Mouse (Mus musculus) layer of hippocampus, adult 2 months (tissue): ENCODE measurements around the gene Raf1. TPM values are rescaled to one million over a fixed set of nuclear protein-coding genes. Genes with fewer than 3 reads are reported as not detected.
A peak's percentile ranks its signal among the peaks of the same experiment; 100 is the strongest.
"Not testable (repeated sequence)": the region's sequence is repeated elsewhere in the genome, so short reads cannot be mapped to it uniquely, and the experiment has no call there.

Source experiments
- DNase-seq, 2 experiments: peaks; one replicate each; pipeline ENCODE4 v3.0.0; 2022; ENCODE audit warnings: low spot score in 2 of 2
- H3K27ac ChIP-seq: fragments of 200-600 bp; 2 replicates; pipeline ENCODE4 v1.8.1; 2022
- H3K4me3 ChIP-seq: fragments of 200-600 bp; 2 replicates; pipeline ENCODE4 v1.8.1; 2022; ENCODE audit warnings: mild to moderate bottlenecking
- CTCF ChIP-seq: fragments of 200-600 bp; conservative IDR thresholded peaks from 2 replicates; pipeline ENCODE4 v1.8.1; 2022; ENCODE audit warnings: antibody characterized with exemption, mild to moderate bottlenecking, moderate library complexity
- total RNA-seq, 2 experiments: library from RNA; stranded (reverse); gene quantifications; 2 replicates each; pipeline ENCODE4 v1.2.3; 2021

Gene Raf1
- total RNA-seq, 2 experiments from 2014 or later = 81.8 to 98.6 TPM

- Histone ChIP-seq H3K27ac (peak overlapping the region; percentile 100; the same call in 1 of the 2 replicates), H3K4me3 (peak overlapping the region; percentile 90)
- DNase-seq = no peak
- no peak for TF ChIP-seq CTCF
These were observed 2.1 kb downstream of the Raf1 start for GRCm38 (mm10) chr6:115674316-115674715.

GRCm38 (mm10) chr6:115672700-115673099 is 3.7 kb downstream of the Raf1 start:
- no peak for TF ChIP-seq CTCF
- Histone ChIP-seq H3K4me3 (no peak overlapping the region), H3K27ac (no peak overlapping the region)
- DNase-seq = no peak

- TF ChIP-seq CTCF = no peak
- no peak for DNase-seq
- Histone ChIP-seq H3K4me3 (no peak overlapping the region), H3K27ac (no peak overlapping the region)
These were observed 9.8 kb downstream of the Raf1 start for GRCm38 (mm10) chr6:115666641-115667040.

DNA sequence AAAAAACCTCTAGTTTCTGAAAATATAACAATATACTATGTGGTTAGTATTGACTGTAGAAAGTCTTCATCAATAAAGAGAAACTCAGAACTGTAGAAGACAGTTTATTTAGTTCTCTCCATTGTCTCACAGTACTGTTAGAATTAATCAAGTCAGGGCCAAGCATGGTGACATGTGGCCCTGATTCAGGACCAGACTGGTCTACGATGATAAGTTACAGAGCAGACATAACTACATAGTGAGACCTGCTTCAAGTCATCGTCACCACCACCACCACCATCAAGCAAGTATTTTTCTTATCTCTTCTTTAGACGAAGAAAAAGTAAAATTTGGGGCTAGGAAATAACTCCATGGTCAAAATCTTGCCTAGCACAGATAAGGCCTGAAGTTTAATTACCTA is 12.2 kb downstream of the Raf1 start:
- no peak overlapping the region for H3K4me3 ChIP-seq
- no peak overlapping the region for H3K27ac ChIP-seq
- DNase-seq = no peak
- TF ChIP-seq CTCF = no peak

DNA sequence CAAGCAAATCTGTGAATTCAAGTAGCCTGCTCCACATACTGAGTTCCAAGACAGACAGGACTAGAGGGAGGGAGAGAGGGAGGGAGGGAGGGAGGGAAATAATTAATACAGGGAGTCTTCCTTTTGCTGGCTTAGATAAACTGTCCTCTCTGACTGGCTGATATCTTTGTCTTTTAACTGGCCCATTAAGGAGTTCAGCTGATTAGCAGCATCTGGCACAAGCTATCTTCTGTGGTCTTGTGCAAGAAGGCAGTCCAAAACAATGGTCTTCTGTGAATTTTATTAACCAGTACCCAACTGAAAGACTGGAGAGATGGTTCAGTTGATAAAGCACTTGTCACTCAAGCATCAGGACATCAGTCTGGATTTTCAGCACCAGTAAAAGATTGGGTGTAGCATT is 17.6 kb downstream of the Raf1 start:
- Histone ChIP-seq H3K27ac (no peak overlapping the region), H3K4me3 (no peak overlapping the region)
- TF ChIP-seq CTCF = no peak
- DNase-seq = no peak

DNA sequence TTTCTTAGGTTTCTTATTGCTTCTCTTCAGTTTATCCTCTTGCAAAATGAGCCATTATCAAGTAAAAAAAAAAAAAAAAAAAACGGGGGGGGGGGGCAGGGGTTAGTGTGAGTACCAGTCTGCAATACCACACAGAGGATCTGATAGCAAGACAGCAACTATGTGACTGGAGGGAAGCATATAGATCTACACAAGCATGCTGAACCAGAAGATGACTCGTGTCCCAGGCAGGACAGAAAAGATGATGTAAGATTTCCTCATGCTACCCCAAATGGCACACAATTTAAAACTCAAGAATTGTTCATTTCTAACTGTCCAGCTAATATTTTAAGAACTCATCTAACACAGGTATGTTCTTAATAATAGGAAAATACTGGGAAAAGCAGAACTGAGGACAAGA is 22.5 kb downstream of the Raf1 start:
- no peak for TF ChIP-seq CTCF
- H3K27ac ChIP-seq = no peak overlapping the region
- DNase-seq = no peak
- H3K4me3 ChIP-seq = no peak overlapping the region

GRCm38 (mm10) chr6:115651719-115652118 is 24.7 kb downstream of the Raf1 start:
- DNase-seq = no peak
- no peak for TF ChIP-seq CTCF
- H3K4me3 ChIP-seq = no peak overlapping the region
- no peak overlapping the region for H3K27ac ChIP-seq

- no peak for TF ChIP-seq CTCF
- no peak overlapping the region for H3K4me3 ChIP-seq
- no peak for DNase-seq
- H3K27ac ChIP-seq = no peak overlapping the region
These were observed 25.7 kb downstream of the Raf1 start for GRCm38 (mm10) chr6:115650476-115651427.

DNA sequence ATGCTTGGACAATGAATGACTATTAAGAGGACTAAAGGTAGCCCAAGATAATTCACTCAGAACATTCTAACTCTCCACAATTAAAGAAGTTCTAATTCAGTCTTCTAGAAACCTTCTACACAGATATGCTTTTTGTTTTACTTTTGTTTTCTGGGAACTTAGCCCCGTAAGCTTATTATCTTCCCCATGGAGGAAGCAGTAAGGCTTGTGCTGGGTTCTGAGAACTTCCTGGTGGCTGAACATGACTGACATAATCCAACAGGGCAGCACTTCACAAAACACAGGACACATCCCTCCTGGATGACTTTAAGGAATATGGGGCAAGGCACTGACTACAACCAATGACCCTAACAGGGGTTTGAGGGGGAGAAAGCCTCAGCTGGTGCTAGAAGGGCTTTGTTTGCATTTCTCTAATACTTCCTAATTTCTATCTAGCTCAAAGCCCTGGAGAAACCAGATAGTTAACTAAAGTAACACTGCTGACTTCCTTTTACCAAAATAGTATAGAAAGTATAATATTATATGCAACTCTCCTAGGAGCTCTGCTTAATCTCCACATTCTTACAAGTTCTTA is 26.6 kb downstream of the Raf1 start:
- no peak overlapping the region for H3K4me3 ChIP-seq
- no peak for DNase-seq
- TF ChIP-seq CTCF = no peak
- no peak overlapping the region for H3K27ac ChIP-seq

DNA sequence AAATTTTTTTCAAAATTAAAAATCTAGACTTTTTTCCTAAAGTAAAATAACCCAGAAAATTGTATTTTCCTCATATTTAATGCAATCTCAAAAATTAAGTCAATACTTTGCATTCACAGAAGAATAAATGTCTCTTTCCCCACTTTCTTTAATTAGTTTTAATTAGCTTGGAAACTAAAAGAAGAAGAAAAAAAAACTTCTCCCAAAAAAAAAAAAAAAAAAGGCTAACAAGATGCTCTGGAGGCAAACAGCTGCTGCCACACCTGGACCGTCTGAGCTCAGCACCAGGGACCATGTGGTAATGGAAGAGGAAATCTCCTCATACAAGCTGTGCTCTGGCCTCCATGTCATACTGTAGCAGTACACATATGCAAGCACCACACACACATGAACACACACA is 33.1 kb downstream of the Raf1 start:
- H3K4me3 ChIP-seq = no peak overlapping the region
- no peak for TF ChIP-seq CTCF
- DNase-seq = no peak
- no peak overlapping the region for H3K27ac ChIP-seq

- not testable (repeated sequence) for H3K4me3 ChIP-seq, H3K27ac ChIP-seq, DNase-seq
These were observed 38.2 kb downstream of the Raf1 start for GRCm38 (mm10) chr6:115638188-115638587.

DNA sequence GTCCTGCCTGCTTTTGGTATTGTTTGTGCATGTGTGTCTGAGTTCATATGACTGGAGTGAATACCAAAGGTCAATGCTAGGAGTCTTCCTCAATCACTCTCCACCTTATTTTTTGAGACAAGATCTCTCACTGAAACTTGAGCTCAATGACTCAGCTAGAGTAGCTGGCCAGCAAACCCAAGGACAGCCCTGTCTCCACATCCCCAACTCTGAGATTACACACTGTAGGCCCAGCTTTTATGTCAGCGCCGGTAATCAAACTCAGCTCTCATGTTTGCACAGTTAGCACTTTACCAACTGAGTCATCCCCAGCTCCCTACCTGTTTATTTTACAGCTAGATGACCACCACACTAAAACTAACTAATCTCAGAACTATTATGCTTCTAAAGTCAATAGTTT is 42.4 kb downstream of the Raf1 start:
- H3K27ac ChIP-seq = no peak overlapping the region
- DNase-seq = no peak
- no peak overlapping the region for H3K4me3 ChIP-seq
- no peak for TF ChIP-seq CTCF

- no peak for DNase-seq
- H3K27ac ChIP-seq = no peak overlapping the region
- H3K4me3 ChIP-seq = no peak overlapping the region
- no peak for TF ChIP-seq CTCF
These were observed 45.2 kb downstream of the Raf1 start for GRCm38 (mm10) chr6:115631056-115631795.
